Mouse (Mus musculus) midbrain, postnatal 0 days (tissue): Measurements from ENCODE around the gene Gucy2d. TPM values are rescaled to one million over a fixed set of nuclear protein-coding genes. Genes with fewer than 3 reads are reported as not detected.

Source experiments
- ATAC-seq: fragments of 200-750 bp; cut with Nextera tagmentation; 2 replicates; pipeline ENCODE4 v1.8.0; 2017; ENCODE audit warnings: moderate number of reproducible peaks, mild to moderate bottlenecking, moderate TSS enrichment, moderate library complexity; ENCODE audit not compliant: low FRiP score
- DNase-seq: peaks from one replicate; pipeline ENCODE4 v3.0.0-alpha.2; 2015; ENCODE audit warnings: low spot score
- H3K27ac ChIP-seq: fragments of 300-500 bp; sonication (generic); 2 replicates; pipeline ENCODE4 v1.5.1; 2014; ENCODE audit warnings: low read depth, mild to moderate bottlenecking, low read length, mixed read lengths
- H3K27me3 ChIP-seq: fragments of 300-500 bp; sonication (generic); 2 replicates; pipeline ENCODE4 v1.6.1; 2014; ENCODE audit warnings: low read length, control low read depth, mixed read lengths; ENCODE audit not compliant: insufficient read depth
- H3K36me3 ChIP-seq: fragments of 300-500 bp; sonication (generic); 2 replicates; pipeline ENCODE4 v1.6.1; 2014; ENCODE audit warnings: low read length, control low read depth, mixed read lengths; ENCODE audit not compliant: insufficient read depth
- H3K4me1 ChIP-seq: fragments of 300-500 bp; sonication (generic); 2 replicates; pipeline ENCODE4 v1.6.1; 2014; ENCODE audit warnings: mild to moderate bottlenecking, control low read depth, antibody characterized with exemption, low read length, mixed read lengths; ENCODE audit not compliant: insufficient read depth
- H3K4me2 ChIP-seq: fragments of 300-500 bp; sonication (generic); 2 replicates; pipeline ENCODE4 v1.6.1; 2014; ENCODE audit warnings: low read depth, mild to moderate bottlenecking, low read length, mixed read lengths; ENCODE audit not compliant: poor library complexity, severe bottlenecking
- H3K4me3 ChIP-seq: fragments of 300-500 bp; sonication (generic); 2 replicates; pipeline ENCODE4 v1.5.1; 2014; ENCODE audit warnings: low read depth, mild to moderate bottlenecking, low read length, moderate library complexity
- H3K9ac ChIP-seq: fragments of 300-500 bp; sonication (generic); replicated peaks from 2 replicates; pipeline ENCODE4 v1.6.1; 2014; ENCODE audit warnings: mild to moderate bottlenecking, low read length, moderate library complexity, mixed read lengths; ENCODE audit not compliant: poor library complexity, severe bottlenecking
- H3K9me3 ChIP-seq: fragments of 300-500 bp; sonication (generic); 2 replicates; pipeline ENCODE4 v1.6.1; 2016; ENCODE audit warnings: low read length, control low read depth
- CTCF ChIP-seq: IDR thresholded peaks from 2 replicates; pipeline ENCODE4 v1.5.1; 2016; ENCODE audit warnings: antibody characterized with exemption, mild to moderate bottlenecking
- WGBS: fragments of 180-500 bp; shearing (Covaris S2); extraction: QIAGEN DNeasy Blood & Tissue Kit; methylation state at CpG from one replicate; pipeline ENCODE4 v1.1.7; 2014; 5-methylcytosine and 5-hydroxymethylcytosine counted together
- polyA plus RNA-seq: library from polyadenylated mRNA; unstranded; fragments of >200 nt; fragmentation: Nextera tagmentation; extraction: Ambion mirVana; gene quantifications from 2 replicates; pipeline ENCODE4 v1.2.1, GENCODE M21; 2015
- total RNA-seq: library from RNA; depleted of rRNA; stranded (reverse); fragments of >200 nt; gene quantifications from 2 replicates; pipeline ENCODE4 v1.2.3, GENCODE M21; 2014

Gucy2d gene
- total and polyA plus RNA-seq, 2 experiments from 2014 or later = 0.05 TPM; not detected in 1

- Histone ChIP-seq H3K4me1 (no peaks in the 10 kb centered on the region), H3K9me3 (no peaks in the 10 kb centered on the region), H3K4me3 (no peak overlapping the region), H3K4me2 (no peak overlapping the region), H3K27ac (no peak overlapping the region), H3K27me3 (no peaks in the 10 kb centered on the region), H3K9ac (no peak overlapping the region), H3K36me3 (no peaks in the 10 kb centered on the region)
- no peak for TF ChIP-seq CTCF
- ATAC-seq (peak; percentile 71; the same call in 1 of the 2 replicates), DNase-seq (peak; percentile 77)
- 72% methylated on average over 4 of the region's 4 CpGs for whole genome bisulfite sequencing
These were observed 36.2 kb upstream of the Gucy2d start for GRCm38 (mm10) chr7:98403996-98404395.

- Histone ChIP-seq H3K4me1 (no peaks in the 10 kb centered on the region), H3K4me2 (no peak overlapping the region), H3K27ac (no peak overlapping the region), H3K9me3 (no peaks in the 10 kb centered on the region), H3K36me3 (no peaks in the 10 kb centered on the region), H3K27me3 (no peaks in the 10 kb centered on the region), H3K4me3 (no peak overlapping the region), H3K9ac (no peak overlapping the region)
- DNase-seq = no peak
- 87% methylated on average over 5 of the region's 5 CpGs for WGBS
- ATAC-seq = no peak
- TF ChIP-seq CTCF = no peak
These were observed 32.6 kb upstream of the Gucy2d start for GRCm38 (mm10) chr7:98407615-98408014.

GRCm38 (mm10) chr7:98413115-98413514, 27.1 kb upstream of the Gucy2d start:
- Histone ChIP-seq H3K9me3 (no peaks in the 10 kb centered on the region), H3K27ac (no peak overlapping the region), H3K9ac (no peak overlapping the region), H3K4me2 (no peak overlapping the region), H3K4me3 (no peak overlapping the region), H3K27me3 (no peaks in the 10 kb centered on the region), H3K4me1 (no peaks in the 10 kb centered on the region), H3K36me3 (no peaks in the 10 kb centered on the region)
- no peak for TF ChIP-seq CTCF
- no peak for ATAC-seq
- no peak for DNase-seq
- 91% methylated on average over 4 of the region's 4 CpGs for WGBS

GRCm38 (mm10) chr7:98415550-98415949, 24.7 kb upstream of the Gucy2d start:
- 64% methylated on average over 3 of the region's 3 CpGs for WGBS

GRCm38 (mm10) chr7:98416020-98416419, 24.2 kb upstream of the Gucy2d start:
- Histone ChIP-seq H3K9ac (no peak overlapping the region), H3K36me3 (no peaks in the 10 kb centered on the region), H3K4me1 (no peaks in the 10 kb centered on the region), H3K27me3 (no peaks in the 10 kb centered on the region), H3K4me2 (no peak overlapping the region), H3K4me3 (no peak overlapping the region), H3K9me3 (no peaks in the 10 kb centered on the region), H3K27ac (peak overlapping the region; percentile 18; the same call in 1 of the 2 replicates)
- no peak for ATAC-seq
- DNase-seq = no peak
- WGBS = 63% methylated on average over 4 of the region's 4 CpGs
- no peak for TF ChIP-seq CTCF

More at GRCm38 (mm10) chr7:98415550-98415949, 24.7 kb upstream of the Gucy2d start:
- Histone ChIP-seq H3K4me3 (no peak overlapping the region), H3K27me3 (no peaks in the 10 kb centered on the region), H3K9ac (no peak overlapping the region), H3K4me1 (no peaks in the 10 kb centered on the region), H3K9me3 (no peaks in the 10 kb centered on the region), H3K36me3 (no peaks in the 10 kb centered on the region), H3K27ac (no peak overlapping the region), H3K4me2 (no peak overlapping the region)
- no peak for DNase-seq
- no peak for ATAC-seq
- TF ChIP-seq CTCF = no peak

GRCm38 (mm10) chr7:98418031-98418805, 22.0 kb upstream of the Gucy2d start:
- WGBS = 63% methylated on average over 17 of the region's 17 CpGs
- DNase-seq (no peak), ATAC-seq (no peak)
- no peak overlapping the region for H3K4me3 ChIP-seq
- H3K9ac ChIP-seq = no peak overlapping the region
- no peak for TF ChIP-seq CTCF
- H3K27me3 ChIP-seq = no peaks in the 10 kb centered on the region
- no peaks in the 10 kb centered on the region for H3K4me1 ChIP-seq
- H3K27ac ChIP-seq = 0 out of 2 replicates have a peak overlapping the region, but pooled peaks have one; percentile 43
- no peak overlapping the region for H3K4me2 ChIP-seq
- H3K36me3 ChIP-seq = no peaks in the 10 kb centered on the region
- no peaks in the 10 kb centered on the region for H3K9me3 ChIP-seq
